8 mouse cellular contexts compared by ENCODE assay signal in the genomic region with DNA sequence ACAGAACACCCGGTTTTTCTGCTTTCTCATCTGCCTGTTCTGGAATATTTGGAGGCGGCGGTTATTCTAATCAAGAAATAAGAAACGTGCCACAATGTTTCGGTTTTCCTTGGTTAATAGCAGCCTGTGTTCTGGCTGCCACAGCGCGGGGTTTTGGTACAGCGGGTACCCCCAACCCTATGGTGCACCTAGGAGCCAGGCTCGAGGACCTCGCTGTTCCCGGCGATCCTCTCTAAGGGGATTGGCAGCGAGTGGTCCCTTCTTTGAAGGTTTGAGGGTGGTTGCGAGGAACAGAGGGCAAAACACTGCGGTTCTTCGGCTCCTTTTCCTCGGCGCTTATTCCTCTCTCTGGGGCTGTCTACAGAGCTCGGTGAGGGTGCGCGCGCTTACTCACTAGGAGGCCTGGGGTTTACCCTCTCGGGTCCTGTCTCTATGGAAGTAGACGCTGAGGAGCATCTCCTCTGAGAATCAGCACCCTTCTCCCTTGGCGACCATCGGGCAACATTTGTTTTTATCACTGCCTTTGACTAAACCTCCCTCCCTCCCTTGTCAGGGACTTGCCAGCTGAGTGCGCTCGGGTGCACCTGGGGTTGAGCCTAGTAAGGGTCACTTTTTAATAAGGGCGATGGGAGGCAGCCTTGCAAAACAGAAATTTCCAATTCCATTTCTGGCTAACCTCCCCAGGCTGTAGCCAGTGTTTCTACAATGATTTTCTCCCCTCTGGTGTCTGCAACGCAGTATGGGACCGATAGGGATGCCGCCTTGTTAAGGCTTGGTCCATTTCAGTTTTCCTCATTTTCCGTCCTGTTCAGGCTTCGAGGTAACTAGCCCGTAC. TPM values are rescaled to one million over a fixed set of nuclear protein-coding genes. Genes with fewer than 3 reads are reported as not detected.
DNase-seq lines count a peak whose midpoint lies in the region; ATAC-seq lines count a peak whose summit lies in the region.

No protein-coding gene starts in this region.

- peak; percentile 12; the same call in 1 of the 2 replicates for ATAC-seq in frontal cortex, adult (ENCODE audit: low TSS enrichment)
- ATAC-seq in hindbrain, embryonic 15.5 days (ENCODE audit: low FRiP score, low read depth): no peak
- no peak for ATAC-seq in neural tube, embryonic 11.5 days (ENCODE audit: insufficient read depth, low FRiP score, low TSS enrichment)

- H3K4me1 ChIP-seq in hindbrain, embryonic 15.5 days (replicated peaks): peaks cover 34% of the 10 kb centered on the region
- peaks cover 12% of the 10 kb centered on the region; the same call in 1 of the 2 replicates for H3K4me1 ChIP-seq in neural tube, embryonic 11.5 days (ENCODE audit: control insufficient read depth, insufficient read depth, low read length)

- peak overlapping the region; percentile 84 for H3K4me2 ChIP-seq in hindbrain, embryonic 15.5 days
- peak overlapping the region; percentile 89 for H3K4me2 ChIP-seq in neural tube, embryonic 11.5 days (ENCODE audit: low read depth)

- no peaks in the 10 kb centered on the region for H3K27me3 ChIP-seq in hindbrain, embryonic 15.5 days
- no peaks in the 10 kb centered on the region for H3K27me3 ChIP-seq in neural tube, embryonic 11.5 days (ENCODE audit: control insufficient read depth, insufficient read depth, low read length)

- DNase-seq in embryo, embryonic 10 days (ENCODE audit: low spot score): peak; percentile 39
- no peak for DNase-seq in embryo, embryonic 11 days
- DNase-seq in cerebellum, adult 11-12 months: peak; percentile 45
- peak; percentile 59 to 60 for DNase-seq in left cerebral cortex, postnatal 36 days (ENCODE audit: low spot score in 2 of 2)
- DNase-seq in neural tube, embryonic 11.5 days (ENCODE audit: low spot score): no peak
- DNase-seq in thymus, postnatal 25 days: no peak

- H3K9me3 ChIP-seq in hindbrain, embryonic 15.5 days: no peaks in the 10 kb centered on the region
- no peaks in the 10 kb centered on the region for H3K9me3 ChIP-seq in neural tube, embryonic 11.5 days (ENCODE audit: control insufficient read depth, low read length)

- H3K4me3 ChIP-seq in hindbrain, embryonic 15.5 days: peak overlapping the region; percentile 66
- peak overlapping the region; percentile 67 for H3K4me3 ChIP-seq in neural tube, embryonic 11.5 days (ENCODE audit: low read depth, low read length)

- under 1% methylated on average over 35 of the region's 35 CpGs for WGBS in hindbrain, embryonic 15.5 days
- WGBS in neural tube, embryonic 11.5 days: under 1% methylated on average over 35 of the region's 35 CpGs

- H3K27ac ChIP-seq in hindbrain, embryonic 15.5 days (replicated peaks): peak overlapping the region; percentile 95
- no peak overlapping the region for H3K27ac ChIP-seq in neural tube, embryonic 11.5 days (ENCODE audit: low read depth, low read length)

- H3K9ac ChIP-seq in hindbrain, embryonic 15.5 days: peak overlapping the region; percentile 92
- peak overlapping the region; percentile 91 for H3K9ac ChIP-seq in neural tube, embryonic 11.5 days (ENCODE audit: low read length)

- no peaks in the 10 kb centered on the region for H3K36me3 ChIP-seq in hindbrain, embryonic 15.5 days
- no peaks in the 10 kb centered on the region for H3K36me3 ChIP-seq in neural tube, embryonic 11.5 days (ENCODE audit: control insufficient read depth, insufficient read depth, low read length)

- intact Hi-C loops in left cerebral cortex, postnatal 36 days (cut with DNase I): loop anchor here (2.0 to 10.0 kb wide), 4 partner anchors 257 to 583 kb away; partner anchors contain the start of gene Fhit

RNA-seq across cellular contexts. Expression of gene Ptprg, which starts 2.4 kb away (rescaled TPM):
- polyA plus RNA-seq in hindbrain, embryonic 15.5 days (2015; fragmentation: Nextera tagmentation; extraction: Ambion mirVana): 46.8 and 48.1 TPM in 2 replicates
- 100 to 1,000 TPM in 1 of 2 experiments, 10 to 100 TPM in 1; 95.1 to 108 TPM for total RNA-seq in left cerebral cortex, postnatal 36 days (2021)
- polyA plus RNA-seq in neural tube, embryonic 11.5 days (2014; fragmentation: Nextera tagmentation; extraction: Ambion mirVana): 40.5 and 40.8 TPM in 2 replicates

Comparison
In these comparisons a context has a peak if more than half of its experiments do, and no peak if none do; other contexts are left out.
1. DNase-seq: peak in embryo, embryonic 10 days (single experiment), cerebellum, adult 11-12 months (single experiment) and left cerebral cortex, postnatal 36 days (2 of 2); none in embryo, embryonic 11 days (single experiment), neural tube, embryonic 11.5 days (single experiment) and thymus, postnatal 25 days (single experiment).